Mouse (Mus musculus): ENCODE measurements at regions not wholly inside any gene's neighbourhood (a gene's known extent, or its start where the extent isn't known, plus 50 kb on each side); places are given as distances from the start of the nearest gene placed in this dataset.

DNA sequence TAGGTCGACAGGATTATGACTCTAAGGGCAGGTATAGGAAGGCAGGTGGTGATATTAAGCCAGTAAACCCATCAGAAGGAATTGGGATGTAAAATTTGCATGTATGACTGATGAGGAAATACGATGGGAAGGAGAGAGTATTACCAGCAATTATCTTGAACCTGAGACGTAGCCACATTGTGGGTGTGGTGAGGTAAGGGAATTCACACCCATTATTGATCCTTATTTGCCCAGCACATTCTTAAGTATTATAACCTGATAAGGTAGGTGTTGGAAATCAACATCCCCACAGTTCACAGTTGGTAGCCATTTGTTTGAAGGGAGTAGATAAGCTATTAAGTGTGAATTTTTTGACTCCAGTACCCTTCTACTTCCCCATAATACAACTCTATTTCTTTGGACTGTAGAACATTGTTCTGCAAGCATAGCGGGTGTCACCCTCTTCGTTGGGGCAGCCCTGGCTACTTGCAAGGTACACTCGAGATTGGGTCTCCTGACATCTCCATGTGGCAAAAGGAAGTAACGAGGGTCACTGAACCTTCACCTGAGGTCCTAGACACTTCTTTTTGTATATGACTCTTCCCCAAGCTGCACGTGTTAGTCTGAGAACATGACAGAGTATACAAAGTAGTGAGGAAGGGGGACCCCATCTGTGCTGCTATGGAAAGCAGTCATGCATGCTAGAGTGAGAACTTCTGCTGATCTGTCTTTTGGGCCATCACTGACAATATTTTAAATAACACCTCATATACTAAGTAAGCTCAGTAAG is 104.0 kb upstream of the Tnfaip3 start (continued):
- no peak for TF ChIP-seq TCF12 (IDR thresholded peaks at IDR 0.05; ENCODE audit: low read depth, low read length)

DNA sequence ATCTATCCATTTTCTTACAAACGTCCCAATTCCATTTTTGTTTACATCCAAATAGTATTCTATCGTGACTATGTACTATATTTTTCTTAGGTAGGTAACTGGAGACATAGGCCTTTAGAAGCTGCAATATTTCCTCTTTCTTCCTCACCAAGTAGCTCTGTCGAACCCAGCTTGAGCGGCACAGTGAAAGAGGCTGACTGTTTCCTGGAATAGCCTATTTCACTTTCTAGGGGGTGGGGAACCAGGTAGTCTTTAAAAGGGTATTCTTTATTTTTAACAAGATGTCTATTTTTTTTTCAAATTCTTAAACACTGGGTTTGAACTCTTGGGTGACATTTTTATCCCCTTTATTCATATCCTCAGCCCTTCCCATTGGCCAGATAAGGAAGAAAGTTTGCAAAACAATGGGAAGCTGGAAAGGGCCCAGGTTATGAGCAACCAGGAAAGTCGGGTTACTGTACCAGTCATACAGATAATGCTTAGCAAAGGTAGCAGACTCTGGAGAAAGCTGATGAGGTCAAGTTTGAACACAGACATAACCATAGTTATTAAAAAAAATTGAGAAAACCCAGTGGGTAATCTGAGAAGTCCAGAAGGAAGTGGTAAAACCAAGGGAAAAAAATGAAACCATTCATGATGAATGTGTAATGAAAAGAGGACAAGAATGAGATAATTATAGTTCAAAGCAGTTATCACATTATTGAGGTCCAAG is 103.3 kb upstream of the Tnfaip3 start:
- H3K4me3 ChIP-seq (ENCODE audit: control insufficient read depth in 1 of 2, insufficient read depth in 1 of 2, low read depth in 2 of 2, low read length in 2 of 2): no peak overlapping the region
- DNase-seq (ENCODE audit: low read depth, low spot score): no peak
- H3K27ac ChIP-seq (ENCODE audit: control insufficient read depth, low read depth, low read length): no peak overlapping the region
- H3K4me1 ChIP-seq (ENCODE audit: control insufficient read depth in 1 of 2, insufficient read depth in 2 of 2, low read length in 2 of 2): no peaks in the 10 kb centered on the region
- no peaks in the 10 kb centered on the region for H3K79me2 ChIP-seq (ENCODE audit: control insufficient read depth, insufficient read depth, low read length, poor library complexity)
- TF ChIP-seq MAFK (IDR thresholded peaks at IDR 0.05; ENCODE audit: borderline replicate concordance, low read depth, low read length) (no peak), CHD2 (IDR thresholded peaks at IDR 0.05; ENCODE audit: low read length) (no peak), SMC3 (IDR thresholded peaks at IDR 0.05; ENCODE audit: low read depth, low read length) (no peak), GABPA (IDR thresholded peaks at IDR 0.05; ENCODE audit: low read depth, low read length) (no peak), E2F4 (IDR thresholded peaks at IDR 0.05; ENCODE audit: borderline replicate concordance, low read depth, low read length) (no peak), NRF1 (IDR thresholded peaks at IDR 0.05; ENCODE audit: insufficient read depth, low read depth, low read length, poor library complexity, severe bottlenecking) (no peak), USF2 (IDR thresholded peaks at IDR 0.05; ENCODE audit: borderline replicate concordance in 1 of 2, insufficient read depth in 1 of 2, low read depth in 1 of 2, low read length in 2 of 2) (no peak), EP300 (IDR thresholded peaks at IDR 0.05; ENCODE audit: low read depth in 1 of 2, low read length in 2 of 2) (no peak), NELFE (IDR thresholded peaks at IDR 0.05; ENCODE audit: low read depth, low read length) (no peak), MXI1 (IDR thresholded peaks at IDR 0.05; ENCODE audit: low read depth, low read length) (no peak), MYB (IDR thresholded peaks at IDR 0.05; ENCODE audit: low read depth, low read length) (no peak), ETS1 (IDR thresholded peaks at IDR 0.05; ENCODE audit: low read depth, low read length) (no peak), ZC3H11A (IDR thresholded peaks at IDR 0.05; ENCODE audit: low read depth, low read length) (no peak), JUND (IDR thresholded peaks at IDR 0.05; ENCODE audit: low read depth, low read length) (no peak), POLR2A (IDR thresholded peaks at IDR 0.05; ENCODE audit: control insufficient read depth in 1 of 2, insufficient read depth in 1 of 2, low read depth in 1 of 2, low read length in 2 of 2, poor library complexity in 1 of 2) (no peak), GATA1 (IDR thresholded peaks at IDR 0.05; ENCODE audit: low read depth, low read length) (no peak)
- peaks cover 0 to 1% of the 10 kb centered on the region in 2 experiments; a peak in 2 of 4 replicates for H3K27me3 ChIP-seq (ENCODE audit: control insufficient read depth in 1 of 2, insufficient read depth in 2 of 2, low read length in 2 of 2)
- H3K36me3 ChIP-seq (ENCODE audit: control insufficient read depth in 1 of 2, insufficient read depth in 2 of 2, low read length in 2 of 2): no peaks in the 10 kb centered on the region
- no peaks in the 10 kb centered on the region for H3K9me3 ChIP-seq (replicated peaks; ENCODE audit: insufficient read depth, low read length)
- H3K9ac ChIP-seq (ENCODE audit: control insufficient read depth, low read depth, low read length, poor library complexity, severe bottlenecking): no peak overlapping the region
